Mouse (Mus musculus) limb, embryonic 13.5 days (tissue): ENCODE results near the gene Usp12. TPM values are rescaled to one million over a fixed set of nuclear protein-coding genes. Genes with fewer than 3 reads are reported as not detected.
A peak's percentile ranks its signal among the peaks of the same experiment; 100 is the strongest.

Experiments
- ATAC-seq: fragments of 200-750 bp; cut with Nextera tagmentation; 2 replicates; pipeline ENCODE4 v1.8.0; 2017; ENCODE audit warnings: low read depth, moderate number of reproducible peaks, moderate TSS enrichment; ENCODE audit not compliant: low FRiP score
- H3K27ac ChIP-seq: fragments of 300-500 bp; sonication (generic); 2 replicates; pipeline ENCODE4 v1.5.1; 2015; ENCODE audit warnings: inconsistent platforms, mild to moderate bottlenecking, moderate library complexity
- H3K27me3 ChIP-seq: fragments of 300-500 bp; sonication (generic); 2 replicates; pipeline ENCODE4 v1.6.1; 2015; ENCODE audit warnings: mild to moderate bottlenecking, inconsistent platforms
- H3K36me3 ChIP-seq: fragments of 300-500 bp; sonication (generic); 2 replicates; pipeline ENCODE4 v1.6.1; 2015; ENCODE audit warnings: inconsistent platforms, mild to moderate bottlenecking, moderate library complexity
- H3K4me1 ChIP-seq: fragments of 300-500 bp; sonication (generic); 2 replicates; pipeline ENCODE4 v1.6.1; 2015; ENCODE audit warnings: inconsistent platforms
- H3K4me2 ChIP-seq: fragments of 300-500 bp; sonication (generic); replicated peaks from 2 replicates; pipeline ENCODE4 v1.6.1; 2015; ENCODE audit warnings: inconsistent platforms, mild to moderate bottlenecking, moderate library complexity
- H3K4me3 ChIP-seq: fragments of 300-500 bp; sonication (generic); 2 replicates; pipeline ENCODE4 v1.5.1; 2015; ENCODE audit warnings: moderate library complexity, mild to moderate bottlenecking, inconsistent platforms
- H3K9ac ChIP-seq: fragments of 300-500 bp; sonication (generic); 2 replicates; pipeline ENCODE4 v1.6.1; 2015; ENCODE audit warnings: mild to moderate bottlenecking, inconsistent platforms
- H3K9me3 ChIP-seq: fragments of 300-500 bp; sonication (generic); 2 replicates; pipeline ENCODE4 v1.6.1; 2016; ENCODE audit warnings: inconsistent platforms
- WGBS: fragments of 180-500 bp; shearing (Covaris S2); methylation state at CpG from one replicate; pipeline ENCODE4 v1.1.7; 2015; 5-methylcytosine and 5-hydroxymethylcytosine counted together
- polyA plus RNA-seq: library from polyadenylated mRNA; unstranded; fragments of >200 nt; fragmentation: Nextera tagmentation; extraction: Ambion mirVana; gene quantifications from 2 replicates; pipeline ENCODE4 v1.2.1, GENCODE M21; 2015

The Usp12 gene
- polyA plus RNA-seq, 1 experiment from 2014 or later, result 15.8 TPM

GRCm38 (mm10) chr5:146794084-146794852 lies 538 bp downstream of the Usp12 start:
- Histone ChIP-seq H3K36me3 (no peaks in the 10 kb centered on the region), H3K4me1 (peaks cover 43% of the 10 kb centered on the region), H3K27me3 (no peaks in the 10 kb centered on the region), H3K27ac (peak overlapping the region; percentile 88), H3K4me3 (peak overlapping the region; percentile 94), H3K9me3 (no peaks in the 10 kb centered on the region), H3K9ac (peak overlapping the region; percentile 95), H3K4me2 (peak overlapping the region; percentile 78)
- peak; percentile 63 for ATAC-seq
- under 1% methylated on average over 67 of the region's 83 CpGs for WGBS

GRCm38 (mm10) chr5:146793630-146794083 lies 1.1 kb downstream of the Usp12 start:
- 4% methylated on average over 18 of the region's 18 CpGs for WGBS

GRCm38 (mm10) chr5:146792140-146792791 lies 2.5 kb downstream of the Usp12 start:
- Histone ChIP-seq H3K4me1 (peaks cover 48% of the 10 kb centered on the region), H3K9ac (no peak overlapping the region), H3K9me3 (no peaks in the 10 kb centered on the region), H3K36me3 (no peaks in the 10 kb centered on the region), H3K4me3 (no peak overlapping the region), H3K27ac (no peak overlapping the region), H3K4me2 (0 out of 2 replicates have a peak overlapping the region, but pooled peaks have one; percentile 78), H3K27me3 (no peaks in the 10 kb centered on the region)
- ATAC-seq, result no peak
- WGBS, result 65% methylated on average over 7 of the region's 7 CpGs

More at GRCm38 (mm10) chr5:146793630-146794083, 1.1 kb downstream of the Usp12 start:
- peak overlapping the region; percentile 95 for H3K9ac ChIP-seq
- H3K36me3 ChIP-seq, result no peaks in the 10 kb centered on the region
- no peaks in the 10 kb centered on the region for H3K27me3 ChIP-seq
- H3K9me3 ChIP-seq, result no peaks in the 10 kb centered on the region
- H3K4me3 ChIP-seq, result peak overlapping the region; percentile 94
- peak overlapping the region; percentile 78 for H3K4me2 ChIP-seq
- no peak for ATAC-seq
- peaks cover 47% of the 10 kb centered on the region for H3K4me1 ChIP-seq
- H3K27ac ChIP-seq, result peak overlapping the region; percentile 88

- H3K27me3 ChIP-seq, result no peaks in the 10 kb centered on the region
- ATAC-seq, result no peak
- H3K36me3 ChIP-seq, result no peaks in the 10 kb centered on the region
- H3K27ac ChIP-seq, result no peak overlapping the region
- no peaks in the 10 kb centered on the region for H3K9me3 ChIP-seq
- peak overlapping the region; percentile 7; the same call in 1 of the 2 replicates for H3K4me2 ChIP-seq
- peaks cover 55% of the 10 kb centered on the region for H3K4me1 ChIP-seq
- no peak overlapping the region for H3K4me3 ChIP-seq
- 68% methylated on average over 8 of the region's 8 CpGs for WGBS
- peak overlapping the region; percentile 31; the same call in 1 of the 2 replicates for H3K9ac ChIP-seq
These were observed 3.9 kb downstream of the Usp12 start for GRCm38 (mm10) chr5:146790944-146791343.

- Histone ChIP-seq H3K4me2 (no peak overlapping the region), H3K27ac (no peak overlapping the region), H3K36me3 (no peaks in the 10 kb centered on the region), H3K4me3 (no peak overlapping the region), H3K4me1 (peaks cover 55% of the 10 kb centered on the region), H3K9ac (no peak overlapping the region), H3K27me3 (no peaks in the 10 kb centered on the region), H3K9me3 (no peaks in the 10 kb centered on the region)
- 67% methylated on average over 9 of the region's 9 CpGs for WGBS
- ATAC-seq, result no peak
These were observed 5.4 kb downstream of the Usp12 start for GRCm38 (mm10) chr5:146789413-146789812.

GRCm38 (mm10) chr5:146786123-146786522 lies 8.7 kb downstream of the Usp12 start:
- H3K4me2 ChIP-seq, result no peak overlapping the region
- H3K4me1 ChIP-seq, result peaks cover 29% of the 10 kb centered on the region
- H3K27ac ChIP-seq, result no peak overlapping the region
- no peaks in the 10 kb centered on the region for H3K9me3 ChIP-seq
- no peak overlapping the region for H3K9ac ChIP-seq
- peaks cover 4% of the 10 kb centered on the region; the same call in 1 of the 2 replicates for H3K36me3 ChIP-seq
- H3K27me3 ChIP-seq, result no peaks in the 10 kb centered on the region
- no peak for ATAC-seq
- WGBS, result 57% methylated on average over 8 of the region's 8 CpGs
- no peak overlapping the region for H3K4me3 ChIP-seq

GRCm38 (mm10) chr5:146783891-146784290 lies 10.9 kb downstream of the Usp12 start:
- H3K27me3 ChIP-seq, result no peaks in the 10 kb centered on the region
- no peak overlapping the region for H3K4me2 ChIP-seq
- peaks cover 17% of the 10 kb centered on the region for H3K4me1 ChIP-seq
- H3K9me3 ChIP-seq, result no peaks in the 10 kb centered on the region; the same call in 1 of the 2 replicates
- H3K27ac ChIP-seq, result no peak overlapping the region
- ATAC-seq, result no peak
- no peak overlapping the region for H3K9ac ChIP-seq
- H3K4me3 ChIP-seq, result no peak overlapping the region
- 94% methylated on average over 10 of the region's 10 CpGs for WGBS
- H3K36me3 ChIP-seq, result peaks cover 4% of the 10 kb centered on the region; the same call in 1 of the 2 replicates

GRCm38 (mm10) chr5:146783300-146783699 lies 11.5 kb downstream of the Usp12 start:
- H3K27me3 ChIP-seq, result no peaks in the 10 kb centered on the region
- H3K36me3 ChIP-seq, result peaks cover 4% of the 10 kb centered on the region; the same call in 1 of the 2 replicates
- 84% methylated on average over 10 of the region's 10 CpGs for WGBS
- no peak overlapping the region for H3K4me2 ChIP-seq
- ATAC-seq, result no peak
- no peak overlapping the region for H3K27ac ChIP-seq
- no peaks in the 10 kb centered on the region; the same call in 1 of the 2 replicates for H3K9me3 ChIP-seq
- H3K9ac ChIP-seq, result no peak overlapping the region
- peaks cover 14% of the 10 kb centered on the region for H3K4me1 ChIP-seq
- H3K4me3 ChIP-seq, result no peak overlapping the region

GRCm38 (mm10) chr5:146781663-146782062 lies 13.1 kb downstream of the Usp12 start:
- ATAC-seq, result no peak
- Histone ChIP-seq H3K9ac (no peak overlapping the region), H3K4me2 (no peak overlapping the region), H3K36me3 (peaks cover 4% of the 10 kb centered on the region; the same call in 1 of the 2 replicates), H3K4me3 (no peak overlapping the region), H3K4me1 (peaks cover 12% of the 10 kb centered on the region), H3K9me3 (no peaks in the 10 kb centered on the region; the same call in 1 of the 2 replicates), H3K27me3 (no peaks in the 10 kb centered on the region), H3K27ac (no peak overlapping the region)
- WGBS, result 80% methylated on average over 9 of the region's 9 CpGs

- WGBS, result 80% methylated on average over 5 of the region's 5 CpGs
- Histone ChIP-seq H3K4me2 (no peak overlapping the region), H3K27me3 (no peaks in the 10 kb centered on the region), H3K4me1 (peaks cover 7% of the 10 kb centered on the region), H3K9me3 (no peaks in the 10 kb centered on the region; the same call in 1 of the 2 replicates), H3K36me3 (peaks cover 8% of the 10 kb centered on the region), H3K27ac (no peak overlapping the region), H3K9ac (no peak overlapping the region), H3K4me3 (no peak overlapping the region)
- ATAC-seq, result 0 out of 2 replicates have a peak, but pooled peaks have one; percentile 15
These were observed 14.9 kb downstream of the Usp12 start for GRCm38 (mm10) chr5:146779931-146780330.

- Histone ChIP-seq H3K4me2 (no peak overlapping the region), H3K27ac (no peak overlapping the region), H3K4me1 (peaks cover 7% of the 10 kb centered on the region), H3K9ac (no peak overlapping the region), H3K27me3 (no peaks in the 10 kb centered on the region), H3K36me3 (peaks cover 11% of the 10 kb centered on the region), H3K9me3 (no peaks in the 10 kb centered on the region; the same call in 1 of the 2 replicates), H3K4me3 (no peak overlapping the region)
- WGBS, result 84% methylated on average over 13 of the region's 13 CpGs
- no peak for ATAC-seq
These were observed 17.7 kb downstream of the Usp12 start for GRCm38 (mm10) chr5:146776988-146777639.

- Histone ChIP-seq H3K4me3 (no peak overlapping the region), H3K4me1 (peaks cover 12% of the 10 kb centered on the region), H3K36me3 (peaks cover 30% of the 10 kb centered on the region), H3K27ac (no peak overlapping the region), H3K9ac (no peak overlapping the region), H3K27me3 (no peaks in the 10 kb centered on the region), H3K9me3 (no peaks in the 10 kb centered on the region), H3K4me2 (no peak overlapping the region)
- 53% methylated on average over 11 of the region's 11 CpGs for WGBS
- no peak for ATAC-seq
These were observed 22.8 kb downstream of the Usp12 start for GRCm38 (mm10) chr5:146771982-146772381.
